Mouse (Mus musculus): ENCODE measurements around the gene Slc37a3. TPM values are rescaled to one million over a fixed set of nuclear protein-coding genes. Genes with fewer than 3 reads are reported as not detected.
A peak's percentile ranks its signal among the peaks of the same experiment; 100 is the strongest.

Gene Slc37a3
- total RNA-seq, 2 experiments from 2014 or later, result 72.2 to 75.5 TPM

DNA sequence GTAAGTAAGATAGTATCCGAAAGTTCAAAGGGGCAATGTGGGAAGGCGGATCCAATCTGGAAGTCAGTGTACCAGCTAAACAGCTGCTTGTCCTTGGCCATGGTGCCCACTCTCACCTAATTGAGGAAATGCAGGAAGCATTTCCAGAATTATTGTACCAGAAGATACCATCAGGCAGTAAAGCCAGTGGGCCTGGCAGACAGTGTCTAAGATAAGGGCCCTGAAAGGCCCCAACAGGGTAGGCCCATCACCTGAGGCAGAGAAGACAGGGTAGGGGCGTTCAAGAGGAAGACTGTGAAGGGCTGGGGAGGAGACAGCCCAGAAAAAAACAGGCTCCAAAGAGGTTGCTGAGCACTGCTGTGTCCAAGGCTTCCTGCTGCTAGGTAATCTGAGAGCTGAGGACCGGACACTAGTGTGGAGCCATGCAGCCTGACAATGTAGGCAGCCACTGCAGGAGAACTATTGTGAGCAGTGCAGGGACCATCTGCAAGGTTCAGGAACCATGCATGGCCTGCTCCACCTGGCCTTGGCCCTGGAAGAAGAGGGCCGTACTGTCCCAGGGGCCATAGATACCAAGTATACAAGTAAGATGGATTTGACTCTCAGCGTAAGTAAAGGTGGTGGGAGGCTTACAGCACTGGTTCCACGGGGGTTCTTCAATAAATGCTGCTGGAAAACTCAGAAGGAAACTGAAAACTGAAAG is 45.3 kb downstream of the Slc37a3 start:
- no peak for DNase-seq (ENCODE audit: low spot score in 2 of 2)
- intact Hi-C loops (cut with DNase I), result no loop called here

DNA sequence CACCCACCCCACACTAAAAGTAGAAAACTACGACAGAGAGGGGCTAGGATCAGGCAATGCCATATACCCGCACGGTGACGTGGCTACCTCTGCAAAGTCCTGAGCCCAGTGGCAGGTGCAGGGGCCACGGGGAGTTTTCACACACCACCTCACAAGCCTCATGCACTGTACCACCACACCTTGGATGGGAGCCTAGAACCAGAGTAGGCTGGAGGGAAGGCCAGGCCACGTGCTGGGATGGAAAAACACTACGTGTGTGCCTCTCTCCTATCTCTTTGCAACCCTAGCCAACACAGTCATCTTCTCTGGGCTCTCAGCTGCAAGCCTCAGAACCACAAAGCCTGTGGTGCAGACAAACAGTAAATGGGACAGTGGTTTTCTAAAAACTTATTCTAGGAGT is 46.5 kb downstream of the Slc37a3 start:
- no peak for DNase-seq (ENCODE audit: low spot score in 2 of 2)
- intact Hi-C loops (cut with DNase I), result no loop called here

DNA sequence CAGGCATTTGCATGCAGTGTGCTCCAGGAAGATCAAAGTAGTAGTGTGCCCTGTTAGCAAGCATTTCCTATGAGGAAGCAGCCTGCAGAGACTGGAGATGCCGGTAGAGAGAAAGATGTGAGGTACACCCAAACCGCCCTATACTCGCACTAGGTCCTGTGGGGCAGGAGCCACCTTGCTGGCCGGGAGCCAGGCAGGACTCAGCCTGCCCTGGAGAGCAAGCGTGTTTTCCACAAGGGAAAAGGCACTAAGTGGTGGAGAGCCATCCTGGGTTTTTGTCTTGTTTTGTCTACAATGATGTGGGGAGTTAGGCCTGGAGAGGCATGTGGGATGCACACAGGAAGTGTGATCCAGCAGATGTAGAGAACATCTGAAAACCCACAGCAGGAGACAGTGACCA is 57.2 kb downstream of the Slc37a3 start:
- intact Hi-C loops (cut with DNase I), result no loop called here
- no peak for DNase-seq (ENCODE audit: low spot score in 2 of 2)

DNA sequence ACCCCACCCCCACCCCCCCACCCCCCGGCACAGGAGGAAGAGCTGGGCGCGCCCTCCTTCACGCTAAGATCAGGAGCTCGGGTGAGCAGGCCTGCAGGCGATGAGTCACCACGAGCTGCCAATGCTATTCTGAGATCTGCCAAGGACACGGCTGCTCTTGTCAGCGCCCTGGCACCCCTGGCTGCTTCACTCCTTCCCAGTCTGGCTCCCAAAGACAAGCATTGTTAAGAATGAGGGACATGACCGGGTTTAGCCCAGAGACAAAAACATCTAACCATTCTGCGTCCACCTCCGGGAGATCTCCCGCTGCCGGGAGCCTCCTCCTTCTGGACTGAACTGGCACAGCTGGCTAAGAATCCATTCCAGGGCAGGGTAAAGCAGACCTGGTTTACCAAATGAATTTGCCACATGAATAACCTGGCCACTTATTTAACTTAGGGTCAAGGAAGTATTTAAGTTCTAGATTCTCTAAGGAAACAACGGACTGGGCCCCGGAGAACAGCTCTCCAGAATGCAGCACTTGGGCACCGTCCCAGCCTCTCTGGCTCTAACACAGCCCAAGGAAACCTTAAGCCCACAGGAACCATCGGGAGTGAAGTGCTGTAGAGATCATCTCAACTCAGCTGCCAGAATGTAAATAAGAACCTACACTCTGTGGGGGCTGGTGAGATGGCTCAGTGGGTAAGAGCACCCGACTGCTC is 58.3 kb downstream of the Slc37a3 start:
- intact Hi-C loops (cut with DNase I), result no loop called here
- peak; percentile 71 to 88 for DNase-seq (ENCODE audit: low spot score in 2 of 2)

DNA sequence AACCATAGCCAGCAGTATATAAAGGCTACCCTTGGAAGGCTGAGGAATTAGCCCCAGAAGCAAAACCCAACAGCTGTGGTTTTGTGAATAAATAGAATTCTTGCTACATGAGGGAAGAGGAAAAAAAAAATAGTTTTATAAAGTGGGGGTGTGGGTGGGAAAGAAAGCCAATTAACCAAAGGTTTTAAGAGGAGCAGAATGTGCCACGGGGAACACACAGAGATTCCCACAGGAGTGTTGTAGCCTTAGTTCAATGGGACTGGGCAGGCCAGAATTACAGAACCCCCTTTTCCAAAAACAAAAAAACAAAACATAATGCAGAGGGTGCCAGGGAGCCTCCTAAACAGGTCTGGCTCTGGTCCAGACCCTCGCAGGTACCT is 58.9 kb downstream of the Slc37a3 start:
- intact Hi-C loops (cut with DNase I), result loop anchor here (1.0 kb wide), 1 partner anchor 111 kb away; no protein-coding TSS in a partner anchor
- peak; percentile 23 to 79 for DNase-seq (ENCODE audit: low spot score in 2 of 2)

DNA sequence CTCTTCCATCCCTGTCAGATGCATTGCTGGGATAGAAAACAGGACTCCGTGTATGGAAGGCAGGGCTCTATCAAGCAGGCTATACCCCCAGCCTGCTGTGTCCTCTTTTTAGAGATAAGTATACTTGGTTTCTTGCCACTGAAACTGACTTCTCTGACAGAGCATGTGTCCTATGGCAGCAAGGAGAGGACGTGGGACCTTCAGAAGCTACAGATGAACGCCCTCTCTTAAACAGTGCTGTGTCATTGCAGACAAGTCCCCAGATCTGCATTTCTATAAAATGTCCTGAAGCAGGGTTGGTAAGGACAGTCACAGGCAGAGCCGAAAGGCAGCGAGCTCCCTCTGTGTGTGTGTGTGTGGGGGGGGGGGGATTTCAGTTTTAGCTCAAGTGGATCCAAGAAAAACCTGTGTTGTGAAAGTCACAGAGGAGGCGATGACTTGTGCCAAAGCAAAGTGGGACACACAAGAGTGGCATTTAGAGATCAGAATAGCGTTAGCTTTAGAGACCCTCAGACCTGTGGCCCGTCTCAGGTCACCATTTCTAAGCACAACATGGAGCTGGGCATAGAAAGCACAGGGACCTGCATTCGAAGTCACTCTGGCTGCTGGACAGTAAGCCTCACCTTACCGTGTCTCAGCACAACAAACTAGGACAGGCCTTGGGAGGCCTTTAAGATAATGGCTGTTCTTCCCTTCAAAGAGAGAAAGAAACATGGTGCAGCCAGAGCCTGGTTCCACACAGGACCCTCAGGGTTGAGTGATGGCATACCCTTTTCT is 59.4 kb downstream of the Slc37a3 start:
- DNase-seq (ENCODE audit: low spot score in 2 of 2), result peak; percentile 40 to 65
- intact Hi-C loops (cut with DNase I), result loop anchor here (1.0 kb wide), 1 partner anchor 111 kb away; no protein-coding TSS in a partner anchor

DNA sequence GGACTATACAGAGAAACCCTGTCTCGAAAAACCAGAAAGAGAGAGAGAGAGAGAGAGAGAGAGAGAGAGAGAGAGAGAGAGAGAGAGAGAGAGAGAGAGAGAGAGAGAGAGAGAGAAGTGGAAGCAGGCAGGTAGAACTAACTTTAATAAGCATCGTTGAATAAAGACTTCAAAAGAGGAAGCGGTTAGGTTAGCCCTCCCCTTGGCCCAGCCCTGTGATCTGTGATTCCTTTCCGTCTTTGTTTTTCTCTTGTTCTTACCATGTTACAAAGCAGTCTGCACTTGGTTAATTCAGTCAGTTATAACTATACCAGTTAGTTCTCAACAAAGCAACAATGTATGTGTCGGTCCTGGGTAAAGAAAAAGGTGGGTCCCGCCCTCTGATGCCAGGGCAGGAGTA is 61.4 kb downstream of the Slc37a3 start:
- intact Hi-C loops (cut with DNase I), result no loop called here
- no peak for DNase-seq (ENCODE audit: low spot score in 2 of 2)

DNA sequence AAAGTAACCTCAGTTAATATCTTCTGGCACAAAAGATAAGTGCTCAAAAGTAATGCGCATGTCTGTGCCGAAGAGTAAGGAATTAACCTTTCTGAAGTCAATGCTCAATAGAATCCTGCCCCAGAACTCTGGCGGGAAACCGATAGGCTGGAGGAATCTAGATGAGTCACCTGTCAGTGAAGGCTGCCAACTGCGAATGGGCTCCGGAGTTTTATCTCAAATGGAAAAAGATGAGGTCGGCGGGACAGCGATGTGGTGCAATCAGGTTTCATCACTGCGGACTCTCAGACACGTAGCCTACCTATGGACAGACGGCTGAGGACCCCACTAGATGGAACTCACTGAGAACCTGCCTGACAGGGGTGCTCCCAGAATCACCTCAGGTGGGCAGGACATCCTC is 63.0 kb downstream of the Slc37a3 start:
- intact Hi-C loops (cut with DNase I), result no loop called here
- no peak for DNase-seq (ENCODE audit: low spot score in 2 of 2)

DNA sequence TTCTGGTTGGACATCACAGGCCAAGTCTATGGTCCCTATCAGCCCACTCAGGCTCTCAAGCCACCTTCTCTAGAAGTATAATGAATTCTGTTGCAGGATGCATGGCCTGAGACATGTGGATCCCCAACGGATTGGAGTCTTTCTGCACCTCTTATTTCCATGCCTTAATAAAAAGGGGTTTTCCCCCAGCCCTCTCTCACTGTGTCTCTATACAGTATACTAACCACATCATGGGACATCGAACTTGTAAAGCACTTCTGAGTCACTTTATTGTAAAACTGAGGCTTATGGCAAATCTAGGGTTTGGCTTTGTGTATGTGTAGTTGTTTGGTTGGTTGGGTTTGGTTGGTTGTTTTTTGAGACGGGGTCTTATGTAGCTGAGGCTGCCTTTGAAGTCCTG is 65.7 kb downstream of the Slc37a3 start:
- DNase-seq (ENCODE audit: low spot score in 2 of 2), result no peak
- intact Hi-C loops (cut with DNase I), result no loop called here

DNA sequence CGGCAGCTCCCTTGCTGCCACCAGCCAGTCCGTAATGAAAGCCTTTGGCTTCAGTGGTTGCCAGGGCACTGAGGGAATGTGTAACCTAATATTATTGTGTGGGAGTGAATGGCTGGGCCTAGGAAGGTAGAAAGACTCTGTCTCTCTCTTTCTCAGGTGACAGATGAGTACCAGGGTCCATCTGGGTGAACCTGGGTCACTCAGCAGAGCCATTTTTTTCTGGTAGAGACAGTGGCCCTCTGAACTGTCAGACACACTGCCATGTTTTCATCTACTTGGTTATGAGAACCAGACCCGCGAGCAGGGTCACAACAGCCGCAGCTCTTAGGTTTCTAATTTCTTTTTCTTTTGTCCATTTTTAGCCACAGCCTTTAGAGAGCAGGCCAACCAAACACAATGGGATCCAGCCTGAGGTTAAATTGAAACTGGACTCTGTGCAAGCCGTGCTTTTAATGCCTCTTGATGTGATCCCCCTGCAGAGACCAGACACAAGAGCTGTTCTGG is 73.1 kb downstream of the Slc37a3 start:
- intact Hi-C loops (cut with DNase I), result no loop called here
- DNase-seq (ENCODE audit: low spot score in 2 of 2), result no peak

DNA sequence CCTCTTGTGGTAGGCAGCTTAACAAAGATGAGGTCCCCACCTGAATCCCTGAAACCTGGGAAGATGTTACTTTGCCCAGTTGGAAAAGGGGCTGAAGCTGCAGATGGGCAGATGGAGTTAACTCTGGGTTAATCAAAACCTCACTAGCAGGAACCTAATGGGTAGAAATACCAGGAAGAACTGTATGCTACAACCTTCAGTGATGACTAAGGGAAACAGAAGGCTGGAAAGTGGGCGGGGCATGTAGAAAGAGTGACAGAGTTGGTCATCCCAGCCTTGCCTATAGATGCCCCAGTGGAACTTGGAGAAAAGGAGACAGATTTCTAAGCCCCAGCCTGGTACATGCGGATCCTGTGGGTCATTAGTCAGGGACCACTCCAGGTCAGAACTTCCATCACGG is 76.0 kb downstream of the Slc37a3 start:
- peak in 1 of 2 experiments; percentile 24 for DNase-seq (ENCODE audit: low spot score in 2 of 2)
- intact Hi-C loops (cut with DNase I), result no loop called here

DNA sequence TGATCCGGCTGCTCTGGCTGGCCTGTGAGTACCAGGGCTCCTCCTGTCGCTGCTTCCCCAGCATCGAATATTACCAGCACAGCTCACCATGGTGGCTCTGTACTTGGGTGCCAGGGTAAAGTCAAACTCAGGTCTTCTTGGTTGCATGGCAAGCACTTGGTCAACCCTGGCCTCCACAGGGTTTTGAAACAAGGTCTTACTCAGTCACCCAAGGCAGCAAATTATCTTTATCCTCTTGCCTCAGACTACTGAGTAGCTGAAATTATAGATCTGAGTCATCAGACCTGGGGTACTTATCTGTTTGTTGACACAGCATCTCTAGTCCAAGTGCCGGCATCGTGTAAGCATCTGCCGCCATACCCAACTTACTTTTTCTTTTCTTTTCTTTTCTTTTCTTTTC is 80.4 kb downstream of the Slc37a3 start:
- intact Hi-C loops (cut with DNase I), result no loop called here

DNA sequence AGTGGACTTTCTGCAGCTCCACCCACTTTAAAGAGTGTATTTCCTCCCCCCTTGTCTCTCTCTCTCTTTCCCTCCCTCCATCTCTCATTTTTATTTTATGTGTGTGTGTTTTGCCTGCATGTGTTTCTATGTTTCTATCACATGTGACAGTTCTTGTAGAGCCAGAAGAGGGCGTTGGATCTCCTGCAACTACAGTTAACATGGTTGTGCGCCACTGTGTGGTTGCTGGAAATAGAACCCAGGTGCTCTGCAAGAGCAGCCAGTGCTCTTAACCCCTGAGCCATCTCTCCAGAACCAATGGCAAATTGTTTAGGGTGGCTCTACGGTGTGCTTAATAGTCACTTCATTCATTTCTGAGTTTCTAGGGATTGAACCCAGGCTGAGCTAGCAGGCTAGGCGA is 81.0 kb downstream of the Slc37a3 start:
- intact Hi-C loops (cut with DNase I), result no loop called here
- DNase-seq (ENCODE audit: low spot score in 2 of 2), result no peak

More for the DNA sequence above, 80.4 kb downstream of the Slc37a3 start:
- DNase-seq (ENCODE audit: low spot score in 2 of 2), result no peak

DNA sequence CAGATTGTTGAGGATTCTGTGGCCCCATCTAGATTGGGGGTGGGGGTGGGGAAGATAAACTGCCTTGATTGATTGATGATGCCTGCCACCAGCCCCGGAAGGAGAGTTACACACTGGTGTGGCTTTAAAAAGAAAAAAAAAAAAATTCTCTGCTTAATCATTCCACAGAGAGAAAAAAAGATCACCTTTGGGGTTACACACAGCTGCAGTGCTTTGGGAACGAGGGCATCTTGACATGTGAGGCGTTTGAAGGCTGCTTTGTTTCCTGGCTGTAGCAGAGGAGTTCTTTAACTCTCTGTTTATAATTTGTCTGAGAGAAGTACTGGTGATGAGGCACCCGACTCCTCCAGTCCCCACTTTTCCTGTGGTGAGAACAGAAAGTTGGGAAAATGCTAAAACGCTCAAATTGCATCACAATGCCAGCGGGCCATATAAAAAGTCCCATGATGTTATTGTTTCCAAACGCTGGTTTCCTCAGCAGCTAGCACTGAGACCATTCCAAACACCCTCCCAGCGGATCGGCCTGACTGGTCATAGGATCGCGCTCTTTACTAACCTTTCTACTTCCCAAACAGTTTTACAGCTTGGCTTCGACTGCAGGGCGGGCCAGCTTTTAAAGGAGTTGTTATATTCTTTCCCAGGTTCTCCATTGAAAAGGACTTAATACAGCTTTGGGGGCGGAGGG is 81.6 kb downstream of the Slc37a3 start:
- intact Hi-C loops (cut with DNase I), result no loop called here

DNA sequence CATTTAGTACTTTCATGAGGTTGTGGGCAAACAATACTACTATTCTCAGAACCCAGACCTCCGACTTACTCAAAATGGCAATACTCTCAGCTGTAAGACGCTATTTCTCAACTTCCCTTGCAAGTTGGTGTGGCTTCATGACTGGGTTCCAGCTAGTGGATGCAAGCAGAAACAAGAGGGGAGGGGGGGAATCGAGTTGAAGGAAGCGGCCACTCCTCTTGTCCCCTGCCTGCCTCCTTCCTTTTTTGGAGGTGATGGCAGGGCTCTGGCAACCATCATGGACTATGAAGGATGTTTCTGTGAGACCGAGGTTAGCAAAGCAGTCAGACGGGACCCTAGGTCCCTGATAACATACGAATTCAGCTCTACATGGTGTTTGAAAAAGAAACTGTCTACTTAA is 87.8 kb downstream of the Slc37a3 start:
- no peak for DNase-seq (ENCODE audit: low spot score in 2 of 2)
- intact Hi-C loops (cut with DNase I), result no loop called here

More for the DNA sequence above, 81.6 kb downstream of the Slc37a3 start:
- no peak for DNase-seq (ENCODE audit: low spot score in 2 of 2)

DNA sequence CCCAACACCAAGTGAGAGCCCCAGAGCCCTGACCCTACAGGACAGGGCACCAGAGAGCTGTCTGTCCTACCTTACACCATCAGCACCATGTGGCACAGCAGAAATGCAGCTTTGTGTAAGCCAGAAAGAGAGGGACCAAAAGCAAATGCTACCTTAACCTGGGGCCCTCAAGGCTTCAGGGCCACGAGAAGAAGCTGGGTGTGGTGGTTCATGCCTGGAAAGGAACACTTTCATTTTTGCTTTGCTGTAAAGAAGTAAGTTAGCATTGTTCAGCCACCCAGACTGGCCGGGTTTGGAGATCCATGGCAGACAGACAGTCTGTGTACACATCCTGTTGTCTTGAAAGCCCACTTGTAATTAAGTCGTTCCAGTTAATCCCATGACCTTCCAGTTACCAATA is 89.7 kb downstream of the Slc37a3 start:
- DNase-seq (ENCODE audit: low spot score in 2 of 2), result no peak
- intact Hi-C loops (cut with DNase I), result no loop called here

DNA sequence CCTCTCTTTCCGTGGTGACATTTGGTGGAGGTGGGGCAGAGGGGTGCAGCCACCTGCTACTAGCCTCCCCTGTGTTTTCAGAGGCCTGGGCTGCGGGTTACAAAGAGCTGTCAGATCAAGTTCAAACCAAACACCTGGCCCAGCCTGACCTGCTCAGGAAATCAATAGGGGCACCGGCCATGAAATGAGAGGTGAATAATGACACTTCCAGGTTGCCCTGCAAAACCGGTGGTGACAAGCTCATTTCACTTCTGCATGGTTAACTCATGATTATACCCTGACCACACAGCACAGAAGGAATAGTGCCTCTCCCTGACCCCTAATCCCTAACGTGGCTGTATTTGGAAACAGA is 90.8 kb downstream of the Slc37a3 start:
- intact Hi-C loops (cut with DNase I), result no loop called here
- no peak for DNase-seq (ENCODE audit: low spot score in 2 of 2)

DNA sequence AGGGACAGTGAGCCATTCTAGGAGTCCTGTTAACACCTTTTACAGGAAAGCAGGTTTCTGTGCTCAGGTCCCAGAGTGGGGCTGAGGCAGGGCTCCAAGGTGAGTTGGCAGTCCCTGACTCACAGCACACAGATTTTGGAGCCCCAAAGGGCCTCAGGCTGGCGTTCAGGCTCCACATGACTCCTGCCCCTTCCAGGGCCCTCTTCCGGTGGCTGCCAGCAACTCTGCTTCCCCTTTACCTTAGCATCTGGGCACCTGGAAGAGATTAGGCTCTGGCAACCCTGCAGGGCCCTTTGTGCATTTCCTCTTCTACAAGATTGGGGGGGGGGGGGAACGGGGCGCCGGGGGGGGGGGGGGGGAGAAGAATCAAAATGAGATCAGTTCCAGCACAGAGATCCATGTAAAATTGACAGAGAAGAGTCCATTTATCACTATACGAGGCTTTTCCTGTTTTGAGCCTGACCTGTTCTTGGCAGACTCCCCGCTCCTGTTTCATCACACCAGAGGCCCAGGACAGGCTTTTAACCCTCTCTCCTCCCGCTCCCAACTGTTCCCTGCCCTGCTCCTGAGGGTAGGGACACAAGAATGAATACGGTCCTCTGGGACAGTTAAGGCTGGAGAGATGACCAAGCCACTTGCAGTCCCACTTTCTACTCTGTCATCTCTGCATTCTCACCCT is 91.3 kb downstream of the Slc37a3 start:
- intact Hi-C loops (cut with DNase I), result no loop called here
- DNase-seq (ENCODE audit: low spot score in 2 of 2), result no peak

DNA sequence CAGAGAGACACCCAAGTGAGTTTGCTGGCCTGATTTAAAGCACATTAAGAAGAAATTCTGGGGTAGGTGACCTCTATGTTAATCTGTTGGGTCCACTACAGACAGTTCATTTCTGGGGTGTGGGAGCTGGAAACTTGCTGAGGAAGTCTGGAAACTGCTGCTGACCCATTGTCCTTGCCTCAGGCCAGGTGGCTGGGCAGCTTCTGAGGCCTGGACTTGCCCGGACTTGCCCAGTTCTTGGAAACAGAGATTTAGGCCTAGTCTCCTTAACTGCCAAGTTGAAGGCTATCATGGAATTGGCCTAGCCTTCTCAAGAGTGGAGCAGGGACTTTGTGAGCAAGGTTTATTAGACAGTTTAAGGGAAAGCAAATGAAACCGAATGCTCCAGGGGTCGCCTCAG is 92.6 kb downstream of the Slc37a3 start:
- intact Hi-C loops (cut with DNase I), result no loop called here

More for the DNA sequence above, 92.6 kb downstream of the Slc37a3 start:
- DNase-seq (ENCODE audit: low spot score in 2 of 2), result no peak
